Mouse (Mus musculus) 3T3-L1 (cell line): ENCODE results near the gene Mre11a.

Experiments
- DNase-seq: peaks from one replicate; pipeline ENCODE4 v3.0.0-alpha.2; 2015; ENCODE audit warnings: low read depth, low spot score

The Mre11a gene

DNA sequence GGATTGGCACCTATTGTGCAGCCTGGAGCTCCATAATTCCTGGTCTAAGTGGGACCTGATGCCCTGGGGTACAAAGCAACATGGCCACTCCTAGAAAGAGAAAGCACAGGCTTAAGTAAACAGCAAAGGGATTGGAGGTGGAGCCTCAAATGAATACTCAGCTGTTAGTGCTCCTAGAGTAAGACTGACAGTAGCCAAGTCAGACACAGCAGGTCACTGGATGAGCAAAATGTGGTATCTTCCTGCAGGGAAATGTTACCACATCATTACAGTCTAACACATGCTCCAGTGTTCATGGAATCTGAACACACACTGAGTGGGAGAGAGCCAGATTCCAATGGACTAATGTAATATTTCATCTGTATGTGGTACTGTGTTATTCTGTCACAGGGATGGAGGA is 36.9 kb downstream of the Mre11a start:
- no peak for DNase-seq

DNA sequence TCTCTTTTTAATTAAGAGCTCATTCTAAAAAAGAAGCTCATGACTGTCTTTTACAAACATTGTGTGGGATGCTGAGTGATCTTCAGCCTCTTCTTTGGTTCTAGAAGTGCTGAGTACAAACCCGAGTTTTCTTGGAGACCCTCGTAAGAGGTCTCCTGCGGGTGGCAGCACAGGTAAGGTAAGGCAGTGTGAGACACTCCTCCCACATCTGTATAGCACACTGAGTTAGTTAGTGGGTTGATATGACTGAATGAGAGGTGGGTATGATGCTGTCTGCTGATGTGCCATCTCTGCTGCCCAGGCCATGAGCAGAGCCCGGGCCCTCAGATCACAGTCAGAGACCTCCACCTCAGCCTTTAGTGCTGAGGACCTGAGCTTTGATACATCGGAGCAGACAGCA is 40.4 kb downstream of the Mre11a start:
- DNase-seq = no peak

DNA sequence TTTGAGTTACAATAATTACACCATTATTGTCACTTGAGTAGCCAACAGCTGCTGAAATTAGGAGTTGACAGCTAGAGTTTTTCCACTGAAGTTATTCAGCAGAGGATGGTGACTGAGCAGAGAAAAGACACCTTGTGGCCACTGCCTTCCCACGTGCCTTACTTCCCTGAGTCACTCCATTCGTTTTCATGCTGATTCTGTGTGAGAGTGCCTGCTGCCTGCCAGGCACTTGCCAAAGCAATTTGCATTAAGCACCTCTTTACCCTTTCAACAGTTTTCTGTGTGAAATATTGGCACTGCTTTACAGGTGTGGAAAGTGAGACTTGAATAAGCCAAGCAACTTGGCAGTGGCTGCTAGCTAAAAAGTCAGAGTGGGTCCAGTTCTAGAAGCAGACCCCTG is 43.4 kb downstream of the Mre11a start:
- no peak for DNase-seq

DNA sequence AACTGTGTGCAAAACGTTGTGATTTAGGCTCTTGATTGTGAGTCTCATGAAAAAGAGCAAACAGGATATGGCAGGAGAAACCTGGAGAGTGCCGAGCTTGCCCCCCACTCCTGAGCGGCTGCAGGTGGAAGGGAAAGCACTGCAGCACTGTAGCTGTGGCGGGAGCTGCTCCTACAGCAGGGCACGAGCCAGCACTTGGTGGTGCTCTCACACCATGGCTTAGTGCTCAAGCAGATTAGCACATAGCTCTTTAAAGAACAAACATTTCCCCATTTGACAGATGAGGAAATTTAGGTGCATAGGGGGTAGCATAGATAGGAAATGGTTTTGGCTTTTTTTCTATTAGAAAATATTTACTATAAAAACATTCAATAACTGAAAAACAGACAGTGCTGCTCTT is 47.6 kb downstream of the Mre11a start:
- no peak for DNase-seq

DNA sequence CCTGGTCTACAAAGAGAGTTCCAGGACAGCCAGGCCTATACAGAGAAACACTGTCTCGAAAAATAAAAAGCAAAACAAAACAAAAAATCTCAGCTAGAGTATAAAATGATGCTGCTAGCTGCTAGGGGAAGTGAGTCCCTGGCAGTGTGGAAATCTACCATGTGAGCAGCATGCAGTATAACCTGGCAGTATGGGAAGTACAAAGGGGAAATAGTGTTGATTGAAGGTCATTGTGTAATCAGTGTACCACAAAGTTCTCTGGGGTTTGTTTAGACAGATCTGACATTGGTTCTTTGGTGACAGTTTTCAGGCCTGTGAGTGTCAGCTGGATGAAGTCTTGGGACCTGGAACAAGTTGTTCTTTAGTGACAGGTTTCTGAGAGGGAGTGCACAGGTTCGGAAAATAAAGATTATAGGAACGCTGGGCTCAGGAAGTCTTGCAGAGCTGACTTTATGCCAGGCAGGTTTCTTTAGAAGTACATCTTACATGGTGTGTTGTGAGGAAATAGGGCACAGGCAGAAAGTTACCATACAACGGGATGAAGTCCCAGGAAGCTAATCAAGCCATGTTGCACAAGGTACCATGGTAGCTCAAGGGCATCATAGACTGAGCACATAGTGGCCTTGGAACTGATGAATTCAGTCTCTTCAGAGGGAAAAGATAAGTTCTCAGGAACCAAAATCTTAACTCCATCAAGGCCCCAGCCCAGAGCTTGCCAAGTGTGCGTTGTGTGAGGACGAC is 51.1 kb downstream of the Mre11a start:
- DNase-seq = no peak

- DNase-seq = no peak
Observed at GRCm38 (mm10) chr9:14839527-14839926, 55.1 kb downstream of the Mre11a start.

- no peak for DNase-seq
Observed at GRCm38 (mm10) chr9:14839970-14840369, 55.5 kb downstream of the Mre11a start.

- peak; percentile 79 for DNase-seq
Observed at GRCm38 (mm10) chr9:14841878-14842761, 57.7 kb downstream of the Mre11a start.

- no peak for DNase-seq
Observed at GRCm38 (mm10) chr9:14843311-14843857, 58.9 kb downstream of the Mre11a start.

DNA sequence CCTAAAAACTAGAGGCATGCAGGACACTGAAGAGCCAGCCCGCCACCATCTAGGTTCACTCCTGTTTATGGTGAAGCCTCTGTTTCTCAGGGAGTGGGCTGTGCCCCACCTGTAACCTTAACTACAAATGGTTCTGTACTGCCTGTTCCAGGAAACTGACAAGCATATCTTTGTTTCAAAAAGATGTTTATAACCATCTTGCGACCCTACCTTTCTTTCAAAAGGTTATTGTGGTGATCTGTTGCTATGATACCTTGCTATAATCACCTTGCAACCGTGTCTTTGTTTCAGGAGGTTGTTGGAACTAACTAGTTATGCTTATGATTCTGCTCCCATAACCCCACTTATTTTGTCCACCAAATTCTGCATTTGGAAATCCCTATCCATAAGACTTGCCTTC is 59.4 kb downstream of the Mre11a start:
- DNase-seq = no peak

DNA sequence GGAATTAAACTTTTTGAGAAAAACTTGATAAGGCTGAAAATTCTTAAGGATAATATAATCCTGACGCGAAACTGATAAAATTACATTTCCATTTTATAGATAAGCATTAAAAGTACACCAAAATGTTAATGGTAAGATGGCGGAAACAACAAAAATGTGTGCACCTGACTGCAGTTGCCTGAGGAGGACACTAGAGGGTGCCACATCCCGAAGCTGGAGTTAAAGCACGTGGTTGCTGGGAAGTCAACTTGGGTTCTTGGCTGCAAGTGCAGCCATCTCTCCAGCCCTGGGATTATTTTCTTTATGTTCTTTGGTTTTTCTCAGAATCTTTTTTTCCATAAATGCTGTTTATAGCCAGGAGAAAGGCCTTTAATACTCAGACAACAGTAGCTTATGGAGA is 62.0 kb downstream of the Mre11a start:
- peak; percentile 35 for DNase-seq

GRCm38 (mm10) chr9:14848267-14848935 is 63.9 kb downstream of the Mre11a start:
- DNase-seq = no peak

GRCm38 (mm10) chr9:14854585-14854984 is 70.1 kb downstream of the Mre11a start:
- DNase-seq = no peak

DNA sequence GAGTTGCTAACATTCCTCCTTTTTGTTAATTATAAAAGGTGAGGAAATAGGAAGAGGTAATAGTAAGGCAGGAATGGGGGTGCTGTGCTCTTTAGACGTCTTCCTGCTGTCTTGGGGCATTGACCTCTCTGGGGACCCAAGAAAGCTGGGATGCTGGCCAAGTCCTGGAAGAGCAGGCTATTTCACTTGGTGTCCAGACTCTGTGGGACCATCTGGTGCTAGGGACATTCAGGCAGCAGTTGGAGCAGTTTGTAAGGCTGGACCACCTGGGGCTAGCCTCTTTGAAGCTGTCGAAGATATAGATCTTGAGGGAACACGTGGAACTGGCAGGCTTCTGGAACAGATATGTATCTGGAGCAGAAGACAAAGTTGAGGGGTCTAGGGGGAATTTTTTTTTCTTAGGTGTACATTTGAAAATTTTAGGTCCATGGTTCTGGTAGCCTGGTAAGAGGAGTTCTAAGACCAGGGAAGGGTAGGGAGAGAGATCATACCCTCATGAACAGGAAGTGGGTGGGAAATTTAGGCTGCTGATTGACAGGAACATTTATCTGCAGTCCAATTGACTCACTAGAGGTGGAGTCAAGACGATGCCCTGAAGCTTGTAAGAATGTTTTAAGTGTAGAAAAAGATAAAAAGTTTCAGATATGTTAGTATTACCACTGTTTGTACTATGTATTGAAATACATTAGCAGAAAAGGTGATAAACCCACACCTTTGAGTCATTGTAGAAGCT is 72.6 kb downstream of the Mre11a start:
- no peak for DNase-seq

- no peak for DNase-seq
Observed at GRCm38 (mm10) chr9:14858170-14858706, 73.8 kb downstream of the Mre11a start.

DNA sequence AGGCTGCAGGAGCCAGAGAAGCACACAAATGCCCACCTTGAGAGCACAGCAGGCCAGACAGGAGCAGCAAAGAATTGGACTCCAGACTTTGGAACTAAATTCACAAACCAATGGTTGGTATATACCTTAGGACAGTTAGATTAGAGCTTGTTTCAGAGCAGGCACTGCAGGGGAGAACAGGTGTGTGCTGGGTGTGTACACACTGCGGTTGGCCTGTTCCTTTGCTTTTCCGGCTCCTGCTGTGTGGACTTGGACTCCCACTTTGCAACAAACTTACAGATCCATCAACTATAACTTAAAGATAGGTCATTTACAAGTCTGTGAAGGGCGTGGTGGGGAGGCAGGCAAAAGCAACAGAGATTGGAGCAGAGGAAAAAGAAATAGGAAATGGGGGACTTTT is 74.3 kb downstream of the Mre11a start:
- DNase-seq = no peak

GRCm38 (mm10) chr9:14859868-14860639 is 75.6 kb downstream of the Mre11a start, which contains the start of gene Gpr83:
Gene Gpr83, plus strand, starts transcription at chr9:14860210.
- DNase-seq = no peak

DNA sequence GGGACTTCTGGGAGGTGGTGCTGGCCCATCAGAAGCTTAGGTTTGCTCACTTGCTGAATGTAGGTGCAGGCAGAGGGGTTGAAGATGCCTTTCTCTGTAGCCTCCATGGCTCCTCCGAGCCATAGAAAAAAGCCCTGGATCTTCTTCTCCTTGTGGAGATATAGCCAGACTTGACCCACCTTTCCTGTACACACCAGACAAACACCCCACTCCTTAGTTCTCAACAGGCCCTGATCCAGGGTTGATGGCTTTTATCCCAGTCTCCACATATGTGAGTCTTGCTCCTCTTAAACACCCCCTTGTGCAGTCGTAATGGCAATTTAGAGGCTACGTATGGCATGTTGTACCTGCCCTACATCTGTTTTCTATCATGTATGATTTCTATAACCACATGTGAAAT is 78.7 kb downstream of the Mre11a start:
- DNase-seq = no peak

- no peak for DNase-seq
Observed at GRCm38 (mm10) chr9:14864726-14865125, 80.3 kb downstream of the Mre11a start.

DNA sequence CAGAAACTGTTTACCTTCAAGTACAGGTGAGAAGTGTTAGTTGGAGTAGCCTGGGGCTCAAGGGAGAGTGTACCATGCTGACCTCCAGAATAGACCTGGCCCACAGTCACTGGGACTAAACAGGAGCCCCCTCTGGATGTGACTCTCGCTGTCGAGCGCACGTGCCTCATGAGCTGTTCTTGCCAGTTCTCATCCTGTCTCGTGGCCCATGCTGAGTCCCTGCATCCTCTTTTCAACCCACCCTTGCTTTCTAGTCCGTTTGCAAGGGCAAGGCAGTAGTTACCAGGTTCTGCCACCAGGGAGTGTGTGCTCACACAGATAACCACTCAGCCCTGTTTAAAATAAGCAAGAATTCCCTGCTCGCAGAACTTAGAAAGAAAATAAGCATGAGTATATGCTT is 82.5 kb downstream of the Mre11a start:
- DNase-seq = peak; percentile 32
